Mouse (Mus musculus): Measurements from ENCODE around the gene Gpsm1. TPM values are rescaled to one million over a fixed set of nuclear protein-coding genes. Genes with fewer than 3 reads are reported as not detected.
A peak's percentile ranks its signal among the peaks of the same experiment; 100 is the strongest.
"Not testable (repeated sequence)": the region's sequence is repeated elsewhere in the genome, so short reads cannot be mapped to it uniquely, and the experiment has no call there.

Gpsm1 gene
- polyA plus RNA-seq, 1 experiment from 2014 or later: 21.4 TPM

DNA sequence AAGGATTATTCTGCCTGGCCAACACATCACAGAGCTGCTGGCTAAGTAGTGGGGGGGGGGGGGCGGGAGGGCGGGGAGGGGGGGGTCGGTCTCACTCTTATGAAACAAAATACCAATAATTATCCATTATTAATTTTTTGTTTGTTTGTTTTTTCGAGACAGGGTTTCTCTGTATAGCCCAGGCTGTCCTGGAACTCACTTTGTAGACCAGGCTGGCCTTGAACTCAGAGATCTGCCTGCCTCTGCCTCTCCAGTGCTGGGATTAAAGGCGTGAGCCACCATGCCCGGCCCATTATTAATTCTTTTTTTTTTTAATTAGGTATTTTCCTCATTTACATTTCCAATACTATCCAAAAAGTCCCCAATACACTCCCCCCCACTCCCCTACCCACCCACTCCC is 65.6 kb downstream of the Gpsm1 start:
- not testable (repeated sequence) for H3K4me1 ChIP-seq (ENCODE audit: control insufficient read depth, insufficient read depth, low read length); H3K27me3 ChIP-seq (ENCODE audit: control insufficient read depth, insufficient read depth, low read length); H3K9me3 ChIP-seq (replicated peaks; ENCODE audit: control insufficient read depth, low read length); H3K27ac ChIP-seq (ENCODE audit: low read depth, low read length)
- H3K4me3 ChIP-seq (ENCODE audit: low read depth, low read length): peak overlapping the region; percentile 89
- H3K9ac ChIP-seq (ENCODE audit: low read depth, low read length): peak overlapping the region; percentile 85
- WGBS (ENCODE audit: insufficient replicate concordance): 30% methylated on average over 6 of the region's 6 CpGs
- 0 out of 2 replicates have a peak, but pooled peaks have one; percentile 6 for ATAC-seq (replicated peaks; ENCODE audit: insufficient number of reproducible peaks, low FRiP score, low TSS enrichment)
- H3K4me2 ChIP-seq: peak overlapping the region; percentile 92
- peaks cover 41% of the 10 kb centered on the region for H3K36me3 ChIP-seq (ENCODE audit: control insufficient read depth, insufficient read depth, low read length)

- H3K36me3 ChIP-seq (ENCODE audit: control insufficient read depth, insufficient read depth, low read length): peaks cover 48% of the 10 kb centered on the region
- WGBS (ENCODE audit: insufficient replicate concordance): 83% methylated on average over 3 of the region's 3 CpGs
- H3K4me2 ChIP-seq: peak overlapping the region; percentile 90
- no peak overlapping the region for H3K27ac ChIP-seq (ENCODE audit: low read depth, low read length)
- H3K9me3 ChIP-seq (replicated peaks; ENCODE audit: control insufficient read depth, low read length): no peaks in the 10 kb centered on the region
- no peak overlapping the region for H3K9ac ChIP-seq (ENCODE audit: low read depth, low read length)
- no peaks in the 10 kb centered on the region for H3K27me3 ChIP-seq (ENCODE audit: control insufficient read depth, insufficient read depth, low read length)
- ATAC-seq (replicated peaks; ENCODE audit: insufficient number of reproducible peaks, low FRiP score, low TSS enrichment): no peak
- H3K4me1 ChIP-seq (ENCODE audit: control insufficient read depth, insufficient read depth, low read length): peaks cover 9% of the 10 kb centered on the region
- no peak overlapping the region for H3K4me3 ChIP-seq (ENCODE audit: low read depth, low read length)
These were observed 72.4 kb downstream of the Gpsm1 start for GRCm38 (mm10) chr2:26387713-26388112.

DNA sequence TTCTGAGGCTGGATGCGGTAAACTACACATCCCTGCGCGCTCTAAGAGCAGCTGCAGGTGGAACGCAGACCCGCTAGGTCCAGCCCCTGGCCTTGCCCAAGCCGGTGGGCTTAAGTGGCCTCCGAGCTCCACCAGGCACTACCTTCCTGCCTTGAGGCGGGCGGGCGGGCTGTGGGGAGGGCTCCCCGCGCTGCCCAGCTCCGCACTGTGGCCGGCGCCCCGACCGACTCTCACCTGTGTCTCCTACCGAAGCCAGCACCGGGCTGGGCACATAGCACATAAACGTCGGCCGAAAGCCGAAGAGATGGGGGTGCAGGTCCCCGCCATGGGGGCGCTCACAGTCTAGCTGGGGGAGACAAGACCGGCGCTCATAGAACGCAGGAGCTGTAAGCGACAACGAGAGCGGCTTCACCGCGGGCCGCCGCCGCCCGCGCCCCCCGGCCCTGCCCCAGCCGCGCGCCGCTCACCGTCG is 73.4 kb downstream of the Gpsm1 start:
- H3K36me3 ChIP-seq (ENCODE audit: control insufficient read depth, insufficient read depth, low read length): peaks cover 47% of the 10 kb centered on the region
- under 1% methylated on average over 40 of the region's 45 CpGs for WGBS (ENCODE audit: insufficient replicate concordance)
- H3K4me2 ChIP-seq: peak overlapping the region; percentile 90

GRCm38 (mm10) chr2:26389154-26389690 is 73.9 kb downstream of the Gpsm1 start, which contains the start of the genes Entr1 and Pmpca:
Entr1 (minus strand) TSS chr2:26389316.
Pmpca (plus strand) TSS chr2:26389339.
- under 1% methylated on average over 45 of the region's 60 CpGs for WGBS (ENCODE audit: insufficient replicate concordance)
- no peaks in the 10 kb centered on the region for H3K27me3 ChIP-seq (ENCODE audit: control insufficient read depth, insufficient read depth, low read length)
- no peaks in the 10 kb centered on the region for H3K9me3 ChIP-seq (replicated peaks; ENCODE audit: control insufficient read depth, low read length)
- peak within 1 kb of the TSS; percentile 90 for H3K4me2 ChIP-seq
- H3K27ac ChIP-seq (ENCODE audit: low read depth, low read length): peak within 1 kb of the TSS; percentile 50
- H3K4me1 ChIP-seq (ENCODE audit: control insufficient read depth, insufficient read depth, low read length): peaks cover 9% of the 10 kb centered on the region
- peak within 1 kb of the TSS; percentile 97 for H3K4me3 ChIP-seq (ENCODE audit: low read depth, low read length)
- peak within 1 kb of the TSS; percentile 82 for H3K9ac ChIP-seq (ENCODE audit: low read depth, low read length)
- peak; percentile 78 for ATAC-seq (replicated peaks; ENCODE audit: insufficient number of reproducible peaks, low FRiP score, low TSS enrichment)
- H3K36me3 ChIP-seq (ENCODE audit: control insufficient read depth, insufficient read depth, low read length): peaks cover 44% of the 10 kb centered on the region

More for the DNA sequence above, 73.4 kb downstream of the Gpsm1 start:
- Histone ChIP-seq H3K4me1 (ENCODE audit: control insufficient read depth, insufficient read depth, low read length) (peaks cover 9% of the 10 kb centered on the region), H3K27ac (ENCODE audit: low read depth, low read length) (peak overlapping the region; percentile 50; the same call in 1 of the 2 replicates), H3K9ac (ENCODE audit: low read depth, low read length) (peak overlapping the region; percentile 82), H3K4me3 (ENCODE audit: low read depth, low read length) (peak overlapping the region; percentile 97), H3K9me3 (replicated peaks; ENCODE audit: control insufficient read depth, low read length) (no peaks in the 10 kb centered on the region), H3K27me3 (ENCODE audit: control insufficient read depth, insufficient read depth, low read length) (no peaks in the 10 kb centered on the region)
- peak; percentile 56 for ATAC-seq (replicated peaks; ENCODE audit: insufficient number of reproducible peaks, low FRiP score, low TSS enrichment)

DNA sequence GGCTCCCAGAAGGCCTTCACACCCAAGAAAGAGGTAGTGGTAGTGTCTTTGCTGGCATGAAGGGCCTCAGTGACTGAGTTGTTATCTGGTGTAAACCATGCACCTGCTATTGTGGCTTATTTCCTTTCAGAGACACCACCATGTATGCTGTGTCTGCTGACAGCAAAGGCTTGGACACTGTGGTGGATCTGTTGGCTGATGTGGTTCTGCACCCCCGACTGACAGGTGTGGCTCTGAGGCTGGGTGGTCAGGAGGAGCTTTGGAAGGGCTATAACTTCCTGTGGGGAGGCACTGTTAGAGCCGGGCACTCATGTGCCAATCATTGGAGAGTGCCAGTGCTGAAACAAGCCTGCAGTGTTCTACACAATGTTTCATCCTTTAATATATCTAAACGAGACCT is 75.6 kb downstream of the Gpsm1 start:
- ATAC-seq (replicated peaks; ENCODE audit: insufficient number of reproducible peaks, low FRiP score, low TSS enrichment): no peak
- Histone ChIP-seq H3K4me3 (ENCODE audit: low read depth, low read length) (no peak overlapping the region), H3K4me1 (ENCODE audit: control insufficient read depth, insufficient read depth, low read length) (peaks cover 9% of the 10 kb centered on the region), H3K9me3 (replicated peaks; ENCODE audit: control insufficient read depth, low read length) (no peaks in the 10 kb centered on the region), H3K4me2 (no peak overlapping the region), H3K27ac (ENCODE audit: low read depth, low read length) (no peak overlapping the region), H3K36me3 (ENCODE audit: control insufficient read depth, insufficient read depth, low read length) (peaks cover 48% of the 10 kb centered on the region), H3K9ac (ENCODE audit: low read depth, low read length) (no peak overlapping the region), H3K27me3 (ENCODE audit: control insufficient read depth, insufficient read depth, low read length) (no peaks in the 10 kb centered on the region)
- WGBS (ENCODE audit: insufficient replicate concordance): 82% methylated on average over 3 of the region's 3 CpGs

GRCm38 (mm10) chr2:26391617-26392016 is 76.3 kb downstream of the Gpsm1 start:
- ATAC-seq (replicated peaks; ENCODE audit: insufficient number of reproducible peaks, low FRiP score, low TSS enrichment): no peak
- no peak overlapping the region for H3K9ac ChIP-seq (ENCODE audit: low read depth, low read length)
- 93% methylated on average over 6 of the region's 6 CpGs for WGBS (ENCODE audit: insufficient replicate concordance)

More at GRCm38 (mm10) chr2:26391617-26392016, 76.3 kb downstream of the Gpsm1 start:
- Histone ChIP-seq H3K4me2 (no peak overlapping the region), H3K4me1 (ENCODE audit: control insufficient read depth, insufficient read depth, low read length) (peaks cover 9% of the 10 kb centered on the region), H3K36me3 (ENCODE audit: control insufficient read depth, insufficient read depth, low read length) (peaks cover 51% of the 10 kb centered on the region), H3K9me3 (replicated peaks; ENCODE audit: control insufficient read depth, low read length) (no peaks in the 10 kb centered on the region), H3K4me3 (ENCODE audit: low read depth, low read length) (no peak overlapping the region), H3K27ac (ENCODE audit: low read depth, low read length) (no peak overlapping the region), H3K27me3 (ENCODE audit: control insufficient read depth, insufficient read depth, low read length) (no peaks in the 10 kb centered on the region)

Other genes with a start within 250 kb of the Gpsm1 start
- 3.4 and 7.1 TPM in 2 replicates for gene Nacc2, start 192.3 kb upstream of the Gpsm1 start, polyA plus RNA-seq (2014; fragmentation: Nextera tagmentation; extraction: Ambion mirVana)
- gene Lhx3, start 107.2 kb upstream of the Gpsm1 start, polyA plus RNA-seq (2014; fragmentation: Nextera tagmentation; extraction: Ambion mirVana): 0.59 and 0.63 TPM in 2 replicates
- gene Qsox2, start 78.0 kb upstream of the Gpsm1 start, polyA plus RNA-seq (2014; fragmentation: Nextera tagmentation; extraction: Ambion mirVana): 11.8 and 15.6 TPM in 2 replicates
- gene Ccdc187, start 21.0 kb upstream of the Gpsm1 start, polyA plus RNA-seq (2014; fragmentation: Nextera tagmentation; extraction: Ambion mirVana): 0.09 TPM in 1 of 2 replicates, not detected in the other
- gene Dnlz, start 36.6 kb downstream of the Gpsm1 start, polyA plus RNA-seq (2014; fragmentation: Nextera tagmentation; extraction: Ambion mirVana): 26.3 and 28.0 TPM in 2 replicates
- gene Card9, start 45.4 kb downstream of the Gpsm1 start, polyA plus RNA-seq (2014; fragmentation: Nextera tagmentation; extraction: Ambion mirVana): 0.38 and 0.59 TPM in 2 replicates
- 16.8 and 18.2 TPM in 2 replicates for gene Snapc4, start 65.1 kb downstream of the Gpsm1 start, polyA plus RNA-seq (2014; fragmentation: Nextera tagmentation; extraction: Ambion mirVana)
- 87.4 and 89.1 TPM in 2 replicates for gene Entr1, start 73.8 kb downstream of the Gpsm1 start, polyA plus RNA-seq (2014; fragmentation: Nextera tagmentation; extraction: Ambion mirVana)
- 112 and 134 TPM in 2 replicates for gene Pmpca, start 73.8 kb downstream of the Gpsm1 start, polyA plus RNA-seq (2014; fragmentation: Nextera tagmentation; extraction: Ambion mirVana)
- 14.1 and 14.2 TPM in 2 replicates for gene Inpp5e, start 93.7 kb downstream of the Gpsm1 start, polyA plus RNA-seq (2014; fragmentation: Nextera tagmentation; extraction: Ambion mirVana)
- 23.6 and 27.1 TPM in 2 replicates for gene Sec16a, start 129.7 kb downstream of the Gpsm1 start, polyA plus RNA-seq (2014; fragmentation: Nextera tagmentation; extraction: Ambion mirVana)
- gene Notch1, start 201.1 kb downstream of the Gpsm1 start, polyA plus RNA-seq (2014; fragmentation: Nextera tagmentation; extraction: Ambion mirVana): 20.9 and 23.5 TPM in 2 replicates

All from heart, embryonic 11.5 days (tissue).